Mouse (Mus musculus): ENCODE data around the gene Szrd1. TPM values are rescaled to one million over a fixed set of nuclear protein-coding genes. Genes with fewer than 3 reads are reported as not detected.

Gene Szrd1
- polyA plus RNA-seq, 1 experiment from 2014 or later: 28.6 TPM

DNA sequence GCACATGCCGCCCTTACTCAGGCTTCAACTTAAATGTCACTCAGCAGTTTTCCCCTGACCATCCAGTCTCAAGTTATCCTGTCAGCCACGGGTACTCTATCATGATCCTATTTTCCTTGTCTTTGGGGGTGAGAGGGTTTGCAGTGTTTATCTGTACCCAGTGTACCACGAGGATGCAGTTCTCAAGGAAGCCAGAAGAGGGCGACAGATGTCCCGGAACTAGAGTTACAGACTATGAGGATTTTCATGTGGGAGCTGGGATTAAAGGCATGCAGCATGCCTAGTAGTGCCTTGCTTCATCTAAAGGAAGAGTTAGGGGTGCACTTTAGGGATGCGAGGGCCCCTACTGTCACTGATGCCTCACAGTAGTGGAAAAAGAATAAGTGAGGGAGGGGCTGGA lies 37.7 kb downstream of the Szrd1 start:
- no peak for ATAC-seq (ENCODE audit: low FRiP score, low TSS enrichment)
- Histone ChIP-seq H3K4me2 (replicated peaks; ENCODE audit: low read depth) (no peak overlapping the region), H3K36me3 (ENCODE audit: control insufficient read depth, insufficient read depth, low read length) (no peaks in the 10 kb centered on the region), H3K4me3 (ENCODE audit: low read depth, low read length) (no peak overlapping the region), H3K27ac (replicated peaks) (no peak overlapping the region), H3K9me3 (ENCODE audit: control insufficient read depth, low read length) (no peaks in the 10 kb centered on the region), H3K27me3 (ENCODE audit: control insufficient read depth, insufficient read depth, low read length) (no peaks in the 10 kb centered on the region), H3K4me1 (replicated peaks; ENCODE audit: control insufficient read depth, insufficient read depth) (no peaks in the 10 kb centered on the region), H3K9ac (ENCODE audit: low read length) (no peak overlapping the region)
- DNase-seq (ENCODE audit: low spot score): peak; percentile 59
- WGBS: 58% methylated on average over 6 of the region's 6 CpGs
- TF ChIP-seq EP300 (optimal IDR thresholded peaks at IDR 0.05): no peak
- peak; percentile 75 for TF ChIP-seq CTCF (IDR thresholded peaks at IDR 0.05; ENCODE audit: low read depth)

DNA sequence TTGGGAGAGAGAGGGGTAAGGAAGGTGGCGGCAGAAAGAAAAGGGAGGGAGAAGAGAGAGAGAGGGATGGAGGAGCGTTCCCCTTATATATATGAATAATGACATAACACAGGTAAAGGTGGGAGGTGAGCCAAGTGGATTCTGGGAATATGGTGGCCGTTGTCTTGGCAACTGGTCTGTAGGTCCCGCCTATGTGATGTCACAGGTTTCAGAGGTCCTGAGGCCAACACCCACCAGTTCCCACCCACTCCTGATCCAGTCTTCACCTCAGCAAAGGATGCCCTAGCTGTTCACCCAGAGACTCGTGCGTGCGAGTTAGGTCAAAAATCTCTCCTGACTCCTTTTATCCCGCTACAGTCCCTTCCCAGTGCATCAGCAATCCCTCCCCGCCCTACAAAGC lies 38.3 kb downstream of the Szrd1 start:
- no peaks in the 10 kb centered on the region for H3K9me3 ChIP-seq (ENCODE audit: control insufficient read depth, low read length)
- no peak for DNase-seq (ENCODE audit: low spot score)
- no peaks in the 10 kb centered on the region for H3K27me3 ChIP-seq (ENCODE audit: control insufficient read depth, insufficient read depth, low read length)
- ATAC-seq (ENCODE audit: low FRiP score, low TSS enrichment): no peak
- TF ChIP-seq CTCF (IDR thresholded peaks at IDR 0.05; ENCODE audit: low read depth) (no peak), EP300 (optimal IDR thresholded peaks at IDR 0.05) (no peak)
- no peaks in the 10 kb centered on the region for H3K4me1 ChIP-seq (replicated peaks; ENCODE audit: control insufficient read depth, insufficient read depth)
- no peak overlapping the region for H3K9ac ChIP-seq (ENCODE audit: low read length)
- 92% methylated on average over 9 of the region's 9 CpGs for WGBS
- no peak overlapping the region for H3K4me3 ChIP-seq (ENCODE audit: low read depth, low read length)
- H3K4me2 ChIP-seq (replicated peaks; ENCODE audit: low read depth): no peak overlapping the region
- no peaks in the 10 kb centered on the region for H3K36me3 ChIP-seq (ENCODE audit: control insufficient read depth, insufficient read depth, low read length)
- no peak overlapping the region for H3K27ac ChIP-seq (replicated peaks)

DNA sequence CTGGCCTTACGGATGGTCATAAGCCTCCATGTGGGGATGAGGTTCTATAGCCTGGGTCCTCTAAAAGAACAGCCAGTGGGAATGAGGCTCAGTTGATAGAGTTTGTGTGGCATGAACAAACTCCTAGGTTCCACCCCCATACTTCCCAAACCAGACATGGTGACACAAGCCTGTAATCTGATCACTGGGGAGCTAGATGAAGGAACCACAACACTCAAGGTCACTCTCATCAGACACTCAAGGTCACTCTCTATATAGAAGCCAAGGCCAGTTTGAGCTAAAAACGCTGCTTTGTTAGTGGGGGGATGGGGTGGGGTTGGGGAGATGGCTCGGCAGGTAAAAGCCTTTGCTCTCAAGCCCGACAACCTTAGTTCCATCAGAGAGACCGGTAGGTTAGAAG lies 39.6 kb downstream of the Szrd1 start:
- H3K4me2 ChIP-seq (replicated peaks; ENCODE audit: low read depth): no peak overlapping the region
- no peak overlapping the region for H3K4me3 ChIP-seq (ENCODE audit: low read depth, low read length)
- H3K9ac ChIP-seq (ENCODE audit: low read length): no peak overlapping the region
- TF ChIP-seq EP300 (optimal IDR thresholded peaks at IDR 0.05) (no peak), CTCF (IDR thresholded peaks at IDR 0.05; ENCODE audit: low read depth) (no peak)
- H3K9me3 ChIP-seq (ENCODE audit: control insufficient read depth, low read length): no peaks in the 10 kb centered on the region
- H3K27ac ChIP-seq (replicated peaks): no peak overlapping the region
- H3K4me1 ChIP-seq (replicated peaks; ENCODE audit: control insufficient read depth, insufficient read depth): no peaks in the 10 kb centered on the region
- no peak for ATAC-seq (ENCODE audit: low FRiP score, low TSS enrichment)
- H3K27me3 ChIP-seq (ENCODE audit: control insufficient read depth, insufficient read depth, low read length): no peaks in the 10 kb centered on the region
- DNase-seq (ENCODE audit: low spot score): no peak
- H3K36me3 ChIP-seq (ENCODE audit: control insufficient read depth, insufficient read depth, low read length): no peaks in the 10 kb centered on the region
- 65% methylated on average over 5 of the region's 5 CpGs for WGBS

DNA sequence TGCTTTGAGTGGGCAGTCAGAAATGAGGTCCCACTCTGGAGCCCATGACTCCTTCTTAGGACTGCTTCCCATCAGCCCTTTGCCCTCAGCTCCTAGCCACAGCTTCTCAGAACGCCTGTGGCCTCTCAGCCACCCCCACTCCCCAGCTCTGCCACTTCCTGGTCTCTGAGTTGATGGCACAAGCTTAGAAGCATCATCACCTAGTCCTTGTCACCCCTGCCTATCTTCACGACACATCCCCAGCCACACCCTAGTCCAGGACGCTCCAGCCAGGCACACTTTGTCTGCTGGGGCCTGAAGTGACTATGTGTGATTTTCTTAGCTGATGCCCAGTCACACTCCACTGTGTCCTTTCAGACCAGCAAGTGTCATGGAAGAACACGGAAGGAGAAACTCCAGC lies 40.6 kb downstream of the Szrd1 start:
- Histone ChIP-seq H3K27me3 (ENCODE audit: control insufficient read depth, insufficient read depth, low read length) (no peaks in the 10 kb centered on the region), H3K9me3 (ENCODE audit: control insufficient read depth, low read length) (no peaks in the 10 kb centered on the region), H3K4me2 (replicated peaks; ENCODE audit: low read depth) (no peak overlapping the region), H3K4me3 (ENCODE audit: low read depth, low read length) (no peak overlapping the region), H3K36me3 (ENCODE audit: control insufficient read depth, insufficient read depth, low read length) (no peaks in the 10 kb centered on the region), H3K4me1 (replicated peaks; ENCODE audit: control insufficient read depth, insufficient read depth) (no peaks in the 10 kb centered on the region), H3K27ac (replicated peaks) (no peak overlapping the region), H3K9ac (ENCODE audit: low read length) (no peak overlapping the region)
- TF ChIP-seq EP300 (optimal IDR thresholded peaks at IDR 0.05) (no peak), CTCF (IDR thresholded peaks at IDR 0.05; ENCODE audit: low read depth) (no peak)
- ATAC-seq (ENCODE audit: low FRiP score, low TSS enrichment) (no peak), DNase-seq (ENCODE audit: low spot score) (no peak)
- 69% methylated on average over 4 of the region's 4 CpGs for WGBS

DNA sequence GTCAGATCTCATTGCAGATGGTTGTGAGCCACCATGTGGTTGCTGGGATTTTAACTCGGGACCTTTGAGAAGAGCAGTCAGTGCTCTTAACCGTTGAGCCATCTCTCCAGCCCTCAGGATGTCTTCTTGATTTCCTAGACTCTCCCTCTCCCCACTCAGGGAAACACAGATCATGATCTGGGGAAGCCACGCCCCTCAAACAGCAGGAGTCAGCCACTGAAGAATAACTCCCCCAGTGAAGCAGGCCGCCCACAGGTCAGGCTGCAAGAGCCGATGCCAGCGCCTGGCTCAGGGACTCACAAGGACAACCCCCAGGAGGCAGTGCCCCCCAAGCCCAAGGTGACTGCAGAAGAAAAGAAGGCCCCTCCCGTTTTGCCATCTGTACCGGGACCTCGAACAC lies 42.9 kb downstream of the Szrd1 start:
- Histone ChIP-seq H3K9ac (ENCODE audit: low read length) (no peak overlapping the region), H3K4me1 (replicated peaks; ENCODE audit: control insufficient read depth, insufficient read depth) (no peaks in the 10 kb centered on the region), H3K9me3 (ENCODE audit: control insufficient read depth, low read length) (no peaks in the 10 kb centered on the region), H3K27ac (replicated peaks) (no peak overlapping the region), H3K27me3 (ENCODE audit: control insufficient read depth, insufficient read depth, low read length) (no peaks in the 10 kb centered on the region), H3K4me2 (replicated peaks; ENCODE audit: low read depth) (no peak overlapping the region), H3K36me3 (ENCODE audit: control insufficient read depth, insufficient read depth, low read length) (no peaks in the 10 kb centered on the region), H3K4me3 (ENCODE audit: low read depth, low read length) (no peak overlapping the region)
- ATAC-seq (ENCODE audit: low FRiP score, low TSS enrichment): no peak
- TF ChIP-seq CTCF (IDR thresholded peaks at IDR 0.05; ENCODE audit: low read depth) (no peak), EP300 (optimal IDR thresholded peaks at IDR 0.05) (no peak)
- no peak for DNase-seq (ENCODE audit: low spot score)
- WGBS: 22% methylated on average over 9 of the region's 9 CpGs

DNA sequence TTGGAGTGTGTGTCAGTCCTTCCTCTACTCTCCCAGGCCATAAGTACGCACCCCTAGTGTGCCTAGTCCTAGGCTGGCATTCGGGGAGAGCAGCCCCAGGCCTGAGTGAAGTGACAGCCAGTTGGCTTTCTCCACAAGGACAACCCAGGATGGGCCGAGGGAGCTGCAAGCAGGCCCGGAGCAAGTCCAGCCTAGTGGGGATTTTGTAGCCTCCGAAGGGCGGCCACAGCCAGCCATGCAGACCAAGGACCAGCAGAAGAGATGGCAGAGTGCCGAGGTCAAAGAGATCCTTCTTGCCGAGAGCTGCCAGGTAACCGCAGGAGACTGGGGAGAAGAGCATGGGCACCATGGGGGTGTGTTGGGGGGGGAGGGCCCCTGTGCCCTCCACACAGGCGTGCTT lies 44.6 kb downstream of the Szrd1 start:
- Histone ChIP-seq H3K27me3 (ENCODE audit: control insufficient read depth, insufficient read depth, low read length) (no peaks in the 10 kb centered on the region), H3K4me3 (ENCODE audit: low read depth, low read length) (no peak overlapping the region), H3K27ac (replicated peaks) (no peak overlapping the region), H3K9me3 (ENCODE audit: control insufficient read depth, low read length) (no peaks in the 10 kb centered on the region), H3K9ac (ENCODE audit: low read length) (no peak overlapping the region), H3K36me3 (ENCODE audit: control insufficient read depth, insufficient read depth, low read length) (no peaks in the 10 kb centered on the region), H3K4me2 (replicated peaks; ENCODE audit: low read depth) (no peak overlapping the region), H3K4me1 (replicated peaks; ENCODE audit: control insufficient read depth, insufficient read depth) (no peaks in the 10 kb centered on the region)
- ATAC-seq (ENCODE audit: low FRiP score, low TSS enrichment) (peak; percentile 42; the same call in 1 of the 2 replicates), DNase-seq (ENCODE audit: low spot score) (no peak)
- TF ChIP-seq EP300 (optimal IDR thresholded peaks at IDR 0.05): no peak
- no peak for TF ChIP-seq CTCF (IDR thresholded peaks at IDR 0.05; ENCODE audit: low read depth)
- WGBS: 79% methylated on average over 10 of the region's 10 CpGs
